Mouse (Mus musculus): Measurements from ENCODE around the gene Phf5a. TPM values are rescaled to one million over a fixed set of nuclear protein-coding genes. Genes with fewer than 3 reads are reported as not detected.

Phf5a gene
- polyA plus RNA-seq, 1 experiment from 2014 or later: 129 TPM

GRCm38 (mm10) chr15:81872262-81873136 lies 788 bp upstream of the Phf5a start, which contains the start of gene Aco2:
TSS of gene Aco2 (plus strand) at chr15:81872309.
- H3K4me3 ChIP-seq: peak within 1 kb of the TSS; percentile 95
- peak; percentile 81 for ATAC-seq (ENCODE audit: low FRiP score, low read depth)
- peaks cover 18% of the 10 kb centered on the region for H3K4me1 ChIP-seq
- peak within 1 kb of the TSS; percentile 84 for H3K9ac ChIP-seq (replicated peaks)
- peak within 1 kb of the TSS; percentile 91 for H3K4me2 ChIP-seq (replicated peaks)
- WGBS: 1% methylated on average over 53 of the region's 53 CpGs
- no peaks in the 10 kb centered on the region for H3K27me3 ChIP-seq
- H3K27ac ChIP-seq (replicated peaks): peak within 1 kb of the TSS; percentile 96
- no peaks in the 10 kb centered on the region for H3K9me3 ChIP-seq
- peaks cover 30% of the 10 kb centered on the region for H3K36me3 ChIP-seq

GRCm38 (mm10) chr15:81869985-81870384 lies 1.7 kb downstream of the Phf5a start:
- H3K4me3 ChIP-seq: no peak overlapping the region
- no peak overlapping the region for H3K9ac ChIP-seq (replicated peaks)
- peaks cover 18% of the 10 kb centered on the region for H3K4me1 ChIP-seq
- no peak overlapping the region for H3K4me2 ChIP-seq (replicated peaks)
- H3K27me3 ChIP-seq: no peaks in the 10 kb centered on the region
- ATAC-seq (ENCODE audit: low FRiP score, low read depth): no peak
- H3K36me3 ChIP-seq: peaks cover 55% of the 10 kb centered on the region
- H3K9me3 ChIP-seq: no peaks in the 10 kb centered on the region
- 97% methylated on average over 5 of the region's 5 CpGs for WGBS
- no peak overlapping the region for H3K27ac ChIP-seq (replicated peaks)

- peaks cover under 1% of the 10 kb centered on the region; the same call in 1 of the 2 replicates for H3K4me1 ChIP-seq
- H3K36me3 ChIP-seq: peaks cover 55% of the 10 kb centered on the region
- no peaks in the 10 kb centered on the region for H3K9me3 ChIP-seq
- H3K27me3 ChIP-seq: no peaks in the 10 kb centered on the region
- no peak overlapping the region for H3K9ac ChIP-seq (replicated peaks)
- H3K4me2 ChIP-seq (replicated peaks): no peak overlapping the region
- no peak for ATAC-seq (ENCODE audit: low FRiP score, low read depth)
- H3K27ac ChIP-seq (replicated peaks): no peak overlapping the region
- no peak overlapping the region for H3K4me3 ChIP-seq
- 98% methylated on average over 7 of the region's 7 CpGs for WGBS
These were observed 7.5 kb downstream of the Phf5a start for GRCm38 (mm10) chr15:81864238-81864637.

- ATAC-seq (ENCODE audit: low FRiP score, low read depth): no peak
- H3K27ac ChIP-seq (replicated peaks): peak overlapping the region; percentile 15; the same call in 1 of the 2 replicates
- no peaks in the 10 kb centered on the region for H3K9me3 ChIP-seq
- H3K4me3 ChIP-seq: no peak overlapping the region
- peaks cover 21% of the 10 kb centered on the region for H3K4me1 ChIP-seq
- H3K4me2 ChIP-seq (replicated peaks): peak overlapping the region; percentile 96
- H3K9ac ChIP-seq (replicated peaks): no peak overlapping the region
- 53% methylated on average over 8 of the region's 8 CpGs for WGBS
- H3K27me3 ChIP-seq: no peaks in the 10 kb centered on the region
- peaks cover 19% of the 10 kb centered on the region for H3K36me3 ChIP-seq
These were observed 11.1 kb downstream of the Phf5a start for GRCm38 (mm10) chr15:81860471-81861135.

- under 1% methylated on average over 39 of the region's 39 CpGs for WGBS
- ATAC-seq (ENCODE audit: low FRiP score, low read depth): peak; percentile 63
- Histone ChIP-seq H3K9ac (replicated peaks) (peak overlapping the region; percentile 86), H3K4me1 (peaks cover 26% of the 10 kb centered on the region), H3K27me3 (no peaks in the 10 kb centered on the region), H3K36me3 (peaks cover 10% of the 10 kb centered on the region), H3K27ac (replicated peaks) (peak overlapping the region; percentile 85), H3K9me3 (no peaks in the 10 kb centered on the region), H3K4me2 (replicated peaks) (peak overlapping the region; percentile 96), H3K4me3 (peak overlapping the region; percentile 91)
These were observed 12.1 kb downstream of the Phf5a start for GRCm38 (mm10) chr15:81859330-81860255.

GRCm38 (mm10) chr15:81858517-81859329 lies 13.0 kb downstream of the Phf5a start, which contains the start of gene Tob2:
TSS of gene Tob2 (minus strand) at chr15:81858796.
- whole genome bisulfite sequencing: under 1% methylated on average over 44 of the region's 44 CpGs
- no peak; the same call in 1 of the 2 replicates for ATAC-seq (ENCODE audit: low FRiP score, low read depth)
- Histone ChIP-seq H3K9ac (replicated peaks) (peak within 1 kb of the TSS; percentile 86), H3K9me3 (no peaks in the 10 kb centered on the region), H3K27me3 (no peaks in the 10 kb centered on the region), H3K4me1 (peaks cover 26% of the 10 kb centered on the region), H3K36me3 (peaks cover 5% of the 10 kb centered on the region; the same call in 1 of the 2 replicates), H3K27ac (replicated peaks) (peak within 1 kb of the TSS; percentile 85), H3K4me3 (peak within 1 kb of the TSS; percentile 91), H3K4me2 (replicated peaks) (peak within 1 kb of the TSS; percentile 96)

- Histone ChIP-seq H3K9ac (replicated peaks) (peak overlapping the region; percentile 86), H3K36me3 (peaks cover 5% of the 10 kb centered on the region; the same call in 1 of the 2 replicates)
- ATAC-seq (ENCODE audit: low FRiP score, low read depth): peak; percentile 14; the same call in 1 of the 2 replicates
These were observed 13.6 kb downstream of the Phf5a start for GRCm38 (mm10) chr15:81858138-81858516.

GRCm38 (mm10) chr15:81857724-81858116 lies 14.0 kb downstream of the Phf5a start:
- Histone ChIP-seq H3K9ac (replicated peaks) (peak overlapping the region; percentile 86), H3K4me3 (peak overlapping the region; percentile 91), H3K4me2 (replicated peaks) (peak overlapping the region; percentile 96), H3K9me3 (no peaks in the 10 kb centered on the region), H3K27ac (replicated peaks) (peak overlapping the region; percentile 85), H3K36me3 (peaks cover 9% of the 10 kb centered on the region; the same call in 1 of the 2 replicates), H3K27me3 (no peaks in the 10 kb centered on the region), H3K4me1 (peaks cover 26% of the 10 kb centered on the region)
- no peak for ATAC-seq (ENCODE audit: low FRiP score, low read depth)
- WGBS: under 1% methylated on average over 30 of the region's 33 CpGs

More at GRCm38 (mm10) chr15:81858138-81858516, 13.6 kb downstream of the Phf5a start:
- Histone ChIP-seq H3K4me3 (peak overlapping the region; percentile 91), H3K9me3 (no peaks in the 10 kb centered on the region), H3K4me1 (peaks cover 26% of the 10 kb centered on the region), H3K4me2 (replicated peaks) (peak overlapping the region; percentile 96), H3K27me3 (no peaks in the 10 kb centered on the region), H3K27ac (replicated peaks) (peak overlapping the region; percentile 85)
- under 1% methylated on average over 23 of the region's 23 CpGs for WGBS

- Histone ChIP-seq H3K4me2 (replicated peaks) (peak overlapping the region; percentile 96), H3K4me3 (peak overlapping the region; percentile 91), H3K4me1 (peaks cover 26% of the 10 kb centered on the region), H3K9me3 (no peaks in the 10 kb centered on the region), H3K36me3 (peaks cover 14% of the 10 kb centered on the region; the same call in 1 of the 2 replicates), H3K9ac (replicated peaks) (peak overlapping the region; percentile 86), H3K27me3 (no peaks in the 10 kb centered on the region), H3K27ac (replicated peaks) (peak overlapping the region; percentile 85)
- under 1% methylated on average over 14 of the region's 14 CpGs for WGBS
- no peak for ATAC-seq (ENCODE audit: low FRiP score, low read depth)
These were observed 14.6 kb downstream of the Phf5a start for GRCm38 (mm10) chr15:81856938-81857723.

Data from midbrain, embryonic 12.5 days (tissue).